ENCODE assay signal across 15 mouse cellular contexts in genomic region chr8:91280467-91281212, GRCm38 (mm10). TPM values are rescaled to one million over a fixed set of nuclear protein-coding genes. Genes with fewer than 3 reads are reported as not detected.
A peak's percentile ranks its signal among the peaks of the same experiment; 100 is the strongest.
DNase-seq lines count a peak whose midpoint lies in the region; ATAC-seq lines count a peak whose summit lies in the region.
"Had no signal": no experiment of that assay in that cellular context is flagged by ENCODE, and none has a peak within 500 bp of the region (broad histone marks: within the 10 kb centered on the region; RNA-seq: fewer than 3 reads in every experiment).

No protein-coding gene starts in this region.

- H3K4me2 ChIP-seq in limb, embryonic 13.5 days (replicated peaks): peak overlapping the region; percentile 14; the same call in 1 of the 2 replicates
- H3K4me2 ChIP-seq in embryonic facial prominence, embryonic 14.5 days (ENCODE audit: low read depth, low read length): peak overlapping the region; percentile 1; the same call in 1 of the 2 replicates
- H3K4me2 ChIP-seq in hindbrain, embryonic 14.5 days (replicated peaks): no peak overlapping the region
- H3K4me2 ChIP-seq in midbrain, embryonic 11.5 days: no peak overlapping the region
- H3K4me2 ChIP-seq: hindbrain, embryonic 15.5 days; liver, embryonic 13.5 days had no signal

- intact Hi-C loops in heart, postnatal 10 days (cut with DNase I): no loop called here

- H3K9ac ChIP-seq in limb, embryonic 13.5 days: no peak overlapping the region
- 0 out of 2 replicates have a peak overlapping the region, but pooled peaks have one; percentile 14 for H3K9ac ChIP-seq in embryonic facial prominence, embryonic 14.5 days (ENCODE audit: low read depth, low read length)
- H3K9ac ChIP-seq in hindbrain, embryonic 14.5 days: no peak overlapping the region
- H3K9ac ChIP-seq in midbrain, embryonic 11.5 days (ENCODE audit: low read length): no peak overlapping the region
- H3K9ac ChIP-seq: hindbrain, embryonic 15.5 days; liver, embryonic 13.5 days had no signal

- H3K4me3 ChIP-seq in limb, embryonic 13.5 days: no peak overlapping the region
- no peak overlapping the region for H3K4me3 ChIP-seq in limb, embryonic 10.5 days
- H3K4me3 ChIP-seq in embryonic facial prominence, embryonic 14.5 days (ENCODE audit: low read depth, low read length): no peak overlapping the region
- no peak overlapping the region for H3K4me3 ChIP-seq in hindbrain, embryonic 14.5 days (replicated peaks; ENCODE audit: low read length)
- H3K4me3 ChIP-seq in midbrain, embryonic 11.5 days (ENCODE audit: low read depth, low read length): no peak overlapping the region
- H3K4me3 ChIP-seq: hindbrain, embryonic 15.5 days; liver, embryonic 13.5 days had no signal

- peak overlapping the region; percentile 0; the same call in 1 of the 2 replicates for H3K27ac ChIP-seq in limb, embryonic 13.5 days
- no peak overlapping the region for H3K27ac ChIP-seq in limb, embryonic 10.5 days
- peak overlapping the region; percentile 61 for H3K27ac ChIP-seq in embryonic facial prominence, embryonic 14.5 days (replicated peaks; ENCODE audit: low read depth, low read length)
- H3K27ac ChIP-seq in hindbrain, embryonic 14.5 days: no peak overlapping the region
- H3K27ac ChIP-seq in midbrain, embryonic 11.5 days (ENCODE audit: low read depth, low read length): no peak overlapping the region
- H3K27ac ChIP-seq: hindbrain, embryonic 15.5 days; liver, embryonic 13.5 days; stomach, postnatal 0 days had no signal

- ATAC-seq in limb, embryonic 13.5 days (ENCODE audit: low FRiP score, low read depth): no peak
- ATAC-seq in embryonic facial prominence, embryonic 14.5 days (ENCODE audit: low read depth): peak; percentile 67; the same call in 1 of the 2 replicates
- no peak for ATAC-seq in hindbrain, embryonic 14.5 days (ENCODE audit: low FRiP score)
- no peak for ATAC-seq in erythroid progenitor cell, adult 5-6 weeks (replicated peaks; ENCODE audit: low FRiP score, poor library complexity, severe bottlenecking)
- ATAC-seq in midbrain, embryonic 11.5 days (ENCODE audit: low FRiP score): no peak
- ATAC-seq: midbrain, embryonic 16.5 days had no signal

- H3K27me3 ChIP-seq in limb, embryonic 13.5 days: no peaks in the 10 kb centered on the region
- H3K27me3 ChIP-seq in limb, embryonic 10.5 days (ENCODE audit: low read depth, poor library complexity, severe bottlenecking): no peaks in the 10 kb centered on the region
- no peaks in the 10 kb centered on the region for H3K27me3 ChIP-seq in embryonic facial prominence, embryonic 14.5 days (replicated peaks; ENCODE audit: control insufficient read depth, insufficient read depth, low read length)
- H3K27me3 ChIP-seq in hindbrain, embryonic 14.5 days (ENCODE audit: control insufficient read depth, insufficient read depth, low read length): no peaks in the 10 kb centered on the region
- H3K27me3 ChIP-seq in midbrain, embryonic 11.5 days (ENCODE audit: control insufficient read depth, insufficient read depth, low read length): no peaks in the 10 kb centered on the region
- H3K27me3 ChIP-seq: hindbrain, embryonic 15.5 days; liver, embryonic 13.5 days had no signal

- no peak for DNase-seq in limb, embryonic 10.5 days (ENCODE audit: low spot score)
- peak; percentile 91 for DNase-seq in embryonic facial prominence, embryonic 14.5 days (ENCODE audit: low spot score)
- peak; percentile 25 to 29 for DNase-seq in heart, postnatal 10 days
- DNase-seq in lung, postnatal 36 days: peak; percentile 43
- DNase-seq in hindbrain, embryonic 14.5 days (ENCODE audit: low spot score): no peak
- no peak for DNase-seq in midbrain, embryonic 11.5 days (ENCODE audit: low spot score, missing footprints)
- DNase-seq: embryo, embryonic 11 days; kidney, adult 9 months; liver, embryonic 13.5 days; right cerebral cortex, postnatal 4 days had no signal

- H3K4me1 ChIP-seq in limb, embryonic 13.5 days: peaks cover 26% of the 10 kb centered on the region
- H3K4me1 ChIP-seq in limb, embryonic 10.5 days: no peaks in the 10 kb centered on the region
- peaks cover 26% of the 10 kb centered on the region for H3K4me1 ChIP-seq in embryonic facial prominence, embryonic 14.5 days (ENCODE audit: control insufficient read depth, insufficient read depth, low read length)
- H3K4me1 ChIP-seq in hindbrain, embryonic 14.5 days (replicated peaks; ENCODE audit: control insufficient read depth, insufficient read depth, low read length): no peaks in the 10 kb centered on the region
- H3K4me1 ChIP-seq in midbrain, embryonic 11.5 days (ENCODE audit: control insufficient read depth, insufficient read depth, low read length): no peaks in the 10 kb centered on the region
- H3K4me1 ChIP-seq: hindbrain, embryonic 15.5 days; liver, embryonic 13.5 days had no signal

- WGBS in limb, embryonic 13.5 days: 60% methylated on average over 11 of the region's 11 CpGs
- WGBS in limb, embryonic 10.5 days: 80% methylated on average over 11 of the region's 11 CpGs
- WGBS in embryonic facial prominence, embryonic 14.5 days: 51% methylated on average over 11 of the region's 11 CpGs
- 89% methylated on average over 11 of the region's 11 CpGs for WGBS in hindbrain, embryonic 14.5 days
- WGBS in midbrain, embryonic 11.5 days: 88% methylated on average over 11 of the region's 11 CpGs

- H3K9me3 ChIP-seq in limb, embryonic 13.5 days: 0 out of 2 replicates have a peak, but pooled peaks cover 3% of the 10 kb centered on the region
- no peaks in the 10 kb centered on the region for H3K9me3 ChIP-seq in limb, embryonic 10.5 days (replicated peaks)
- H3K9me3 ChIP-seq in embryonic facial prominence, embryonic 14.5 days (ENCODE audit: control insufficient read depth, low read length): no peaks in the 10 kb centered on the region
- 0 out of 2 replicates have a peak, but pooled peaks cover 5% of the 10 kb centered on the region for H3K9me3 ChIP-seq in hindbrain, embryonic 14.5 days (ENCODE audit: control insufficient read depth, low read length)
- H3K9me3 ChIP-seq in midbrain, embryonic 11.5 days (ENCODE audit: control insufficient read depth, low read length): no peaks in the 10 kb centered on the region; the same call in 1 of the 2 replicates
- H3K9me3 ChIP-seq: hindbrain, embryonic 15.5 days; liver, embryonic 13.5 days had no signal

- H3K36me3 ChIP-seq in limb, embryonic 13.5 days: peaks cover 4% of the 10 kb centered on the region; the same call in 1 of the 2 replicates
- H3K36me3 ChIP-seq in limb, embryonic 10.5 days: 0 out of 2 replicates have a peak, but pooled peaks cover 4% of the 10 kb centered on the region
- no peaks in the 10 kb centered on the region; the same call in 1 of the 2 replicates for H3K36me3 ChIP-seq in embryonic facial prominence, embryonic 14.5 days (ENCODE audit: control insufficient read depth, insufficient read depth, low read length)
- H3K36me3 ChIP-seq in hindbrain, embryonic 14.5 days (replicated peaks; ENCODE audit: control insufficient read depth, insufficient read depth): no peaks in the 10 kb centered on the region; the same call in 1 of the 2 replicates
- H3K36me3 ChIP-seq in midbrain, embryonic 11.5 days (ENCODE audit: control insufficient read depth, insufficient read depth, low read length): no peaks in the 10 kb centered on the region
- H3K36me3 ChIP-seq: hindbrain, embryonic 15.5 days; liver, embryonic 13.5 days had no signal

RNA-seq across cellular contexts. Expression of gene Rpgrip1l, which starts 32.4 kb away (rescaled TPM):
- 16.4 and 19.1 TPM in 2 replicates for polyA plus RNA-seq in limb, embryonic 13.5 days (2015; fragmentation: Nextera tagmentation; extraction: Ambion mirVana)
- 11.8 and 13.1 TPM in 2 replicates for polyA plus RNA-seq in limb, embryonic 10.5 days (2016; fragmentation: Nextera tagmentation; extraction: Ambion mirVana)
- polyA plus RNA-seq in embryonic facial prominence, embryonic 14.5 days (2014; fragmentation: Nextera tagmentation; extraction: Ambion mirVana): 8.6 and 13.8 TPM in 2 replicates
- 1 to 10 TPM; 2.7 to 5.8 TPM for total RNA-seq in heart, postnatal 10 days (2021)
- 12.9 and 14.2 TPM in 2 replicates for polyA plus RNA-seq in hindbrain, embryonic 14.5 days (2014; fragmentation: Nextera tagmentation; extraction: Ambion mirVana)
- total RNA-seq in erythroid progenitor cell, adult 5-6 weeks (2015; ENCODE audit: low replicate concordance): 10.1 and 47.2 TPM in 2 replicates
- 11.4 and 11.6 TPM in 2 replicates for total RNA-seq in erythroid progenitor cell, adult 5-6 weeks (2017; ENCODE audit: low replicate concordance)
- 13.9 and 16.9 TPM in 2 replicates for polyA plus RNA-seq in midbrain, embryonic 11.5 days (2014; fragmentation: Nextera tagmentation; extraction: Ambion mirVana)

RNA-seq across cellular contexts. Expression of gene Fto, which starts 32.7 kb away (rescaled TPM):
- 98.8 and 106 TPM in 2 replicates for polyA plus RNA-seq in limb, embryonic 13.5 days (2015; fragmentation: Nextera tagmentation; extraction: Ambion mirVana)
- 82.4 and 100 TPM in 2 replicates for polyA plus RNA-seq in limb, embryonic 10.5 days (2016; fragmentation: Nextera tagmentation; extraction: Ambion mirVana)
- polyA plus RNA-seq in embryonic facial prominence, embryonic 14.5 days (2014; fragmentation: Nextera tagmentation; extraction: Ambion mirVana): 107 and 108 TPM in 2 replicates
- total RNA-seq in heart, postnatal 10 days (2021): 10 to 100 TPM; 79.7 to 83.3 TPM
- polyA plus RNA-seq in hindbrain, embryonic 14.5 days (2014; fragmentation: Nextera tagmentation; extraction: Ambion mirVana): 149 and 180 TPM in 2 replicates
- 7.5 and 17.3 TPM in 2 replicates for total RNA-seq in erythroid progenitor cell, adult 5-6 weeks (2015; ENCODE audit: low replicate concordance)
- total RNA-seq in erythroid progenitor cell, adult 5-6 weeks (2017; ENCODE audit: low replicate concordance): 7.9 and 16.6 TPM in 2 replicates
- 105 and 110 TPM in 2 replicates for polyA plus RNA-seq in midbrain, embryonic 11.5 days (2014; fragmentation: Nextera tagmentation; extraction: Ambion mirVana)

Comparison
In these comparisons a context has a peak if more than half of its experiments do, and no peak if none do; other contexts are left out.
1. H3K27ac ChIP-seq: peak in limb, embryonic 13.5 days (single experiment) and embryonic facial prominence, embryonic 14.5 days (single experiment); none in limb, embryonic 10.5 days (single experiment), hindbrain, embryonic 14.5 days (single experiment) and midbrain, embryonic 11.5 days (single experiment).
2. H3K4me2 ChIP-seq: peak in limb, embryonic 13.5 days (single experiment) and embryonic facial prominence, embryonic 14.5 days (single experiment); none in hindbrain, embryonic 14.5 days (single experiment) and midbrain, embryonic 11.5 days (single experiment).
3. DNase-seq: peak in embryonic facial prominence, embryonic 14.5 days (single experiment), heart, postnatal 10 days (2 of 2) and lung, postnatal 36 days (single experiment); none in limb, embryonic 10.5 days (single experiment), hindbrain, embryonic 14.5 days (single experiment) and midbrain, embryonic 11.5 days (single experiment).